Mouse (Mus musculus): ENCODE measurements at regions not wholly inside any gene's neighbourhood (a gene's known extent, or its start where the extent isn't known, plus 50 kb on each side); places are given as distances from the start of the nearest gene placed in this dataset.
"Not testable (repeated sequence)": the region's sequence is repeated elsewhere in the genome, so short reads cannot be mapped to it uniquely, and the experiment has no call there.

DNA sequence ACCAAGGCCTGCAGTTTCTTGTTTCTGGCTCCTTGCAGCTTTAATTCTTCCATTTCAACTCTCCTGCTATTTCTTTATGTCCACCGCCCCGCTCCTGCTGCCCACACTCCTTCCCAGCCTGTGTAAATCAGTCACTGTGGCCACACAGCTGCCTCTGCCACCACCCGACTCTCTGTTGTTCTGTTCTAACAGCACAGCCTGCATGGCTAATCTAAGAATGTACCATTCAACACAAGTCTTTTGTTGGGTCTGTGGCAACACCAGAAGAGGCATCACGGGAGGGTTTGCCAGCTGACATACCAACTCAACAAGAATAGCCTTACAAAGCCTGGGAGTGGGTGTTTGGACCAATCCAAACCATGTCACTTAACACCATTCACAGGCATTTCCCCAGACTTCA, 264.9 kb upstream of the Pum3 start:
- no peak for DNase-seq

GRCm38 (mm10) chr19:27693706-27694105, 264.1 kb upstream of the Pum3 start:
- no peak for DNase-seq

GRCm38 (mm10) chr19:27692944-27693343, 263.3 kb upstream of the Pum3 start:
- no peak for DNase-seq

DNA sequence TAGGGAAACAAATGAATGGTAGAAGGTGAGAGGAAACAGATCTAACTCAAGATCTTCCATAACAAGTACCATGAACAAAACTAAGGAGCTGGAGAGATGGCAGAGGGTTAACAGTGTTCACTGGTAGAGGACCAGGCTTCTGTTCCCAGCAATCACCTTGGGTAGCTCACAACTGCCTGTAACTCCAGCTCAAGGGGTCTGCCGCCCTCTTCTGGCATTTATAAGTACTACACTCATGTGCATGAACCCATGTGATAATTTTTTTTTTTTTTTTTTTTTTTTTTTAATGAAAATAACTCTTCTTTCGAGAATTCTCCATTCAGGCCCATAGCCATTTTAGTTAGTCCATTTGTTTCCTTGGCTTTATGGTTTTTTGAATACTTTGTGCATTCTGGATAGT, 253.8 kb upstream of the Pum3 start:
- DNase-seq, result peak in 1 of 2 experiments; percentile 7

GRCm38 (mm10) chr19:27679427-27679826, 249.8 kb upstream of the Pum3 start:
- DNase-seq, result no peak

DNA sequence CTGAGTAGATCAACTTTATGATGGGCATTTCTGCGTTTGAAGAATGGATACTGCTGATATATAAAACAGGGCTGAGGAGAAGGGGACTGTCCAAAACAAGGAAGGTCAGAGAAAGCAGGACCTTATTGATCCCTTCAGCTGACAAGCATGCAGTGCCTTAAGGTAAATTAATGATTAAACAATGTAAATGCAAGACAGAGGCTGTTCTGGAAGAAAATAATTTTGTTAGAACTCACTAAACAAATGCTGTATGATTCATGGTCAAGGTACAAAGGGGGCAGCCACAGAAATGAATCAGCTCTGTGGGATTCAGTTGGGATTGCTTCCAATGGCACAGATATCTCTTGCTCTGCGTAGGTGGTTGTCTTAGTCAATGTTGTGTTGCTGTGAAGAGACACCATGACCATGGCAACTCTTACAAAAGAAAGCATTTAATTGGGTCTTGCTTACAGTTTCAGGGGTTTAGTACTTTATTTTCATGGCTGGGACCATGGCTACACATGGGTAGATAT, 243.1 kb upstream of the Pum3 start:
- no peak for DNase-seq

GRCm38 (mm10) chr19:27663296-27663695, 233.7 kb upstream of the Pum3 start:
- DNase-seq, result no peak

DNA sequence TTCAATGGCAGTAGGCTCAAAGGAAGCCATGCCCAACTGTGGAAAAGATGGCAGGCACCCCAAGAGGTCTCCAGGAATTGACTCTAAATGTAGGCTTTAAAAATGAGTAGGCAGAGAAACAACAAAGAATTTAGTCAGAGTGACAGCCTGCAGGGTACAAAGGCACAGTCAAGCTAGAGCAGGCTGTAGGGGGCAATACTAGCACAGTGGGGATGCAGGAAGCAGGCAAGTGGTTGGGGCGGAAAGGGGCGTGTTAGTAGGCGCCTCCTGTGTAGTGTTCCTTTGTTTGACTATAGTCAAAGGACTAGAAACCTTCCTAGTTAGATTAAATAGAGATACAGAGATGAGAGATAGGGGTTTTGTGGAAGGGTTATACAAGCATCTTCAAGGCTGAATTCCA, 211.4 kb upstream of the Pum3 start:
- DNase-seq, result no peak

- DNase-seq, result no peak
These were observed 203.5 kb upstream of the Pum3 start for GRCm38 (mm10) chr19:27633105-27633504.

DNA sequence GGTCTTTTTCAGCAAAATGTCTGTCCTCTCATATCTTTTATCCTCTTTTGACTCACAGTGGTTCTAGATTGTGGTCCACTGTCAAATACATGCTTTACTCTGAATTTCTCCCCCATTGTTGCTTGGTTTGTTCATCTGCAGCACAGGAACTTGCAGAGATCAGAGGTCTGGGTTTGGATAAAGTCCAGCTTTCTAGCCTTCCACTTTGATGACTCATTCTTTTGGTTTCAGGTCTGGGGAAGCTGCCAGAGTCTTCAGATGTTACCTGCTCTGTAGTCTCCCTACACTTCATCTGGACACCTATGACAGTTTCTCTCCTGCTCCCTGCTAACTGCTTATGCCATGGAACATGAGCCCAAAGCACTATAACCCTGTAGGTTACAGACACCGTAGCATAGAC, 198.0 kb upstream of the Pum3 start:
- DNase-seq, result no peak

DNA sequence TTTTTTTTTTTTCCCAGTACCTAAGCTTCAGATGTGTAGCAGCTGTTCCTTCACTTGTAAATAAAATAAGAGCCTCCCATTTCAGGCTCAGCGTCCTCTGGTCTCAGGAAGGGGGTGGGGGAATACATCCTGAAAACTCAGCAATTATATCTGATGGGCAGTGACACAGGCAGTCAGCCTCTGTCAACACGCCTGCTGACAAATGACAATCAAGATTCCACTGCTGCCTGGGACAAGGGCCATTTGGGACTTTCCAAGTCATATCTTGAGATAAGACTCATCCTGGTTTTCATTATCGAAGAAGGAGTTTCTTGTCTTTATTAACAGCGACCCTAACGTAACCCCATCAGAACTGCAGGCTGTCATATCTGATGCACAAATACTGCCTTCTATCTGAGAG, 187.9 kb upstream of the Pum3 start:
- DNase-seq, result no peak

DNA sequence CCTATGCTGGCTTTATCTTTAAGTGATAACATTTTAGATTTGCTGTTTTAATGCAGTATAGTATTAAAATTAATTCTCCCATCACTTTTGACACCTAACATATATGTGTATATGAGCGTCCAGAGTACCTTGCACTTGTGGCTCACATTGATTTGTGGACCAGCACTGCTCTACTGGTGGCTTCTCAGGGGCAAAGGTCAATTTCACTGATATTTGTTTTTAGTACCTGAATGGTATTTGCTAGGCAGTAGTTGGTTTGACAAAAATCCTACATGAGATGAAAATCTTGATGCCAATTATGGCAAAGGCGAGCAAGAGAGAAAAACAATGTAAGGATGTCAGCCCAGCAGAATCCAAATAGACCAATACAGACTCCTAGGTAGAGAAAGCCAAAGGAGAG, 177.3 kb upstream of the Pum3 start:
- DNase-seq, result no peak

- DNase-seq, result no peak
These were observed 173.7 kb upstream of the Pum3 start for GRCm38 (mm10) chr19:27603296-27603695.

DNA sequence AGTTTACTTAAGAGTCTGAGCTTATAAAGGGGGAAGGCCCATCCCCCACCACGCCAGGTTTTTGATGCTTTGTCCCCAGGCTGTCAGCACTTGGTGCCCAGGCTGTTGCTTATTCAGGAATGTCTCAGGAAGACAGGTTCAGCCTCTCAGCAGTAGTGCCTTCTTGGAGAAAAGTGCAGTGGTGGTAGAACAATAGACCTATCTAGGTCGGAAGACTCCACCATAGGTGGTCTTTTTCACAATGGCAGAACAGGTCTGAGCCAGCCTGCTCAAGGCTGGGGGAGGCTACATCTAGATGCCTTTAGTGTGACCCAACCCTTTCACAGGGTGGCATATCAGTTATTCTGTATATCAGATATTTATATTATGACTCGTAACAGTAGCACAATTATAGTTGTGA, 171.9 kb upstream of the Pum3 start:
- no peak for DNase-seq

DNA sequence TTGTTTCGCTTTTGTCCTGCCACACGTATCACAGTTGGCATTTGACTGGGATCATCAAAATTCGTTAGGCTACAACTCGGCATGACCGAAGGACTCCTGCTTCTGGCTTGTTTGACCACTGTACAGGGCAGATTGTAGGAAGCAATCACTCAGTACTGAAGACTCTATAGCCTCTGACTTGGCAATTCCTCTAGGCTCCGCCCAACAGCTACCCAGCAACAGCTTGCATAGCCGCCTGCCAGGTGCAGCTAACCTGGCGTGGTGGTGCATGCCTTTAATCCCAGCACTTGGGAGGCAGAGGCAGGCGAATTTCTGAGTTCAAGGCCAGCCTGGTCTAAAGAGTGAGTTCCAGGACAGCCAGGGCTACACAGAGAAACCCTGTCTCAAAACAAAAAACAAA, 170.8 kb upstream of the Pum3 start:
- DNase-seq, result not testable (repeated sequence)

GRCm38 (mm10) chr19:27599639-27600308, 170.1 kb upstream of the Pum3 start:
- no peak for DNase-seq

DNA sequence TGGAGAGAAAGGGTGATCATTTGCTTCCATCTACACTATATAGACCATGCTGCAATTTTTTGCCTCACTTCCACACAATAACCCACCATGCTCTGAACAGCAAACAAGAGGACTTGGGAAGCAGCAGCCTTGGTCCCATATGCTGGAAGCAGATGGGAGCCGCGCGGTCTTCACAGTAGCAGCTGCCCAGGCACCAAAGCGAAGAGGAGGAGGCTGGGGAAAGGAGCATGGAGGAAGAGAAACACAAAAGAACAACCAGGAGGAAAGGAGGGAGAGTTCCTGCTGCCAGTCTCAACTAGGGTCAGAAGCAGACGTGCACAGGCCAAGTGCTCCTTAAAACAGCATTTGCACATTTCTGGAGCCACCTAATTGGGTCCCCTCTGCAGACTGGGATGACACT, 168.7 kb upstream of the Pum3 start:
- no peak for DNase-seq

DNA sequence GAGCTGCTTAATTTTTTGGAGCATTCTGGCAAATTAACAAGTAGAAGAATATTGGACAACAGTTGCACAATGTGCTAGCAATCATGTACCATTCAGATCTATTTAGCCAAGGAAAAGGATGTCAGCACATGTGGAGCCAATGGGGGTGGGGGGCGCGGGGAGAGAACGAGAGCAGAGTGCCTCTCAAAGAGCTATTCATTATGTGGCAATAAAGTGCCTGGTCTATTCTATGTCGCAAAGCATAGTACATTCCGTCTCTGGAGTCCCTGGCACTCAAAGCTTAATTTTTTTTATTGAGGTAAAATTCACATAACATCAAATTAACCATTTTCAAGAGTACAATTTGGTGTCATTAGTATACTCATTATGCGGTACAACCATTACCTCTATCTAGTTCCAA, 155.9 kb upstream of the Pum3 start:
- DNase-seq, result no peak

GRCm38 (mm10) chr19:27582111-27582500, 152.5 kb upstream of the Pum3 start:
- DNase-seq, result no peak

DNA sequence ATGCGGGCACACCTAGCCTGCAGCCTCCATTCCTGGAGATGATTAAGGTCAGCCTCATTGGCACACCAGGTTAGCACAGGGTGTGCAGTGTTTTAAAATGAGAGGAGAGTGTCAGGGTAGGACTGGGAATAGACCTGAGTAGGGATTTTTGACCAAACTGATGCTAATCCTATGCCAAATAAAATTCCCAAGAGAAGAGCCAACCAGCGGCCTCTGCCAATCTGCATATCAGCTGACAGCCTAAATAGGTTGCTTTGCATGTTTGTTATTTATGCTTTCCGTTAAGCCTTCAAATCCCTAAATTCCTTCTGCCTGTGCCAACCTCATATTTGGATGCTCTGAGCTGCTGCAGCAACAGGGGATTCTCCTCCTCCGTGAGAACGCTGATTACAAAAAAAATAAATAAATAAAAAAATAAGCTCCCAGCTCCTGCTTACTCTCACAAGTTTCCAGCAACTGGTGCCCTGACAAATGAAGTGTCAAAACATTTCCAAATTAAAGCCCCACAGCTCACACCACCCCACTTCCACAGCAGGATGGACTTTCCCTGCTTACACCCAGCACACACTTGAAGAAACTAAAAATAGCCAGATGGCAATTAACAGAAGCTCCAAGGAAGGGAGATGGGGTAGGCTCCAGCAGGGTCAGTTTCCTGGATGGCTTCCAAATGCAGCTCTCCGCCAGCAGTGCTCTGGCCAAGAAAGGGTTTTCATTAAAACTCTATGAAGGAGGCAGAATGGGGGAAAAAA, 151.9 kb upstream of the Pum3 start:
- DNase-seq, result no peak

DNA sequence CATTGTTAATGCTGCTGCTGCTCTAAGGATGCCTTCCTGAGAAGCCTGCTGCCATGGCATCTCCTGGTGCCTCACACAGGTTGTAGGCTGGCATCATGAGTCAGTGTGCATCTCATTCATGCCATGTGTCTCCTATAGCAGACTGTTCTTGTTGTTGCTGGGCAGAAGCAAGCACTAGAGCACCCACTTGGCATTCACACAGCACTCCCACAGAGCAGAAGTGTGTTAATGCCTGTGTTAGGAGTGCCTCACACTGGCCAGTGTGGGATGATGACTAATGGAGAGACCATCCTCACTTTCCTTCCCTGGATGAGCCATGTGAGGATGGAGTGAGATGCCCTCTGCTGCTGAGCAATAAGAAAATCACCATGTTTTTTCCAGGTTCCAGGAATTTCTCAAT, 146.9 kb upstream of the Pum3 start:
- no peak for DNase-seq

DNA sequence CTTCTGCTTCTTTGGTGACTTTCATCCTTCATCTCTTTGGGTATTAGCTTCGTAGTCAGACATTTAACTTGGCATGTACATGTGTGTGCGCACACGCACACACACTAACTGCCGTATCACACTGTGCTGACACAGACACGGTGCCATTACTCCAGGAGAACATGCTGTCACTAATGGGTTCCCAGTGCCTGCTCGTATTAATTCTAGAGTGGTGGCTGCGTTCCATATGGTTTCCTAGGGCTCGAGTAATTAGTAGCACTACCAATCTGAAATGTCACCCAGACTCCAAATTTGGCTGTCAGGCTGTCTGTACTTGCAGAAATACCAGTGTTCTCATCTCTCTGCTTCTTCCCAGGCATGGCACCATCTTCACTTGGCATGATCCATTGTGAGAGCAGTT, 137.3 kb upstream of the Pum3 start:
- no peak for DNase-seq

DNA sequence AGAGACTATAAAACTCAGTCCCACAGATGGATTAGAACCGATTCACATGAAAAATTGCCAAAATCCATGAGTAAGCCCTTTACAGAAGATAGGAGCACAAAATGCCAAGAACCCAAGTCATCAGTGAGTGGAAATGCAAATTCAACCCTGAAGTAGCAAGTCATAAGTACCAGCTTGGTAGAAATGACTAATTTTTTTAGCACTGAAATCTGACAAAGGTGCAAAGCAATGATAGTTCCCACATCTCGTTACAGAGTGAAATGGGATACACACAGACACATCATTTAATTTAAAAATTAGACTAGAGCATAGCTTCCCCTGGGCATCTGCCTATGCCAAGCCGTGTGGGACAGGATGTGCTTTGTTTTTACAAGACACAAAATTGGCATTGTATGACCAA, 136.4 kb upstream of the Pum3 start:
- DNase-seq, result no peak

GRCm38 (mm10) chr19:27564086-27564485, 134.5 kb upstream of the Pum3 start:
- DNase-seq, result no peak

DNA sequence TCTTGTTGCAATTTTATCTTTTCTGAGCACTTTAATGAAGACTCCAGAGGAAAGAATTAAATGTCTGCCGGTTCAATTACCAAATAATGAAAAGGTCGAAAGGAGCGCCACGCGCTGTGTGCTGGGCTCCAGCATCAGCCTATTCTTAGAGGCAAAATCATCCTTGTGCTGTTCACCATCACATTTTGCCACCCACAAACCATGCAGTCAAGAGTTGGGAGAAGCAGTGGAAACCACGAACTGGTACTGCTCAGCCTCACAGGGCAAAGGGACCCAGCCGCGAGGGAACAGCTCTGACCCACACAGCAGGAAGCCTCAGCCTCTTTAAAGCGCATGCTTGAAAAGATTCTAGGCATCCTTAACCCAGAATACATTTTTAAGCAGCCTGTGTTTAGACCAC, 134.0 kb upstream of the Pum3 start:
- DNase-seq, result no peak

All from kidney, postnatal 25 days (tissue).